Mouse (Mus musculus) cerebellum, postnatal 4 days (tissue): ENCODE results near the gene Gfy.
"Not testable (repeated sequence)": the region's sequence is repeated elsewhere in the genome, so short reads cannot be mapped to it uniquely, and the experiment has no call there.

ENCODE experiments used
- DNase-seq, 2 experiments: peaks; one replicate each; pipeline ENCODE4 v3.0.0; 2022; ENCODE audit warnings: low spot score in 2 of 2, mixed read lengths in 1 of 2

Gfy gene

GRCm38 (mm10) chr7:45168656-45169055 lies 10.7 kb downstream of the Gfy start:
- no peak for DNase-seq

- DNase-seq, result no peak
These were observed 11.5 kb downstream of the Gfy start for GRCm38 (mm10) chr7:45167761-45168445.

- DNase-seq, result no peak
These were observed 12.4 kb downstream of the Gfy start for GRCm38 (mm10) chr7:45166950-45167401.

GRCm38 (mm10) chr7:45165701-45166100 lies 13.7 kb downstream of the Gfy start:
- DNase-seq, result no peak

- DNase-seq, result no peak
These were observed 14.5 kb downstream of the Gfy start for GRCm38 (mm10) chr7:45164833-45165232.

- no peak for DNase-seq
These were observed 15.5 kb downstream of the Gfy start, which contains the start of gene Slc17a7 for GRCm38 (mm10) chr7:45163735-45164490. Slc17a7 (plus strand) TSS chr7:45163949.

GRCm38 (mm10) chr7:45162996-45163615 lies 16.3 kb downstream of the Gfy start:
- no peak for DNase-seq

GRCm38 (mm10) chr7:45162551-45162950 lies 16.8 kb downstream of the Gfy start:
- DNase-seq, result no peak

GRCm38 (mm10) chr7:45161612-45162473 lies 17.5 kb downstream of the Gfy start:
- DNase-seq, result peak; percentile 91 to 97

GRCm38 (mm10) chr7:45160866-45161265 lies 18.5 kb downstream of the Gfy start:
- DNase-seq, result no peak

- DNase-seq, result no peak
These were observed 19.0 kb downstream of the Gfy start for GRCm38 (mm10) chr7:45160316-45160800.

GRCm38 (mm10) chr7:45158991-45159390 lies 20.4 kb downstream of the Gfy start:
- DNase-seq, result no peak

- DNase-seq, result no peak
These were observed 21.9 kb downstream of the Gfy start for GRCm38 (mm10) chr7:45157459-45157858.

- no peak for DNase-seq
These were observed 23.2 kb downstream of the Gfy start for GRCm38 (mm10) chr7:45156206-45156605.

- no peak for DNase-seq
These were observed 23.8 kb downstream of the Gfy start for GRCm38 (mm10) chr7:45155590-45155989.

- DNase-seq, result peak in 1 of 2 experiments; percentile 68
These were observed 24.3 kb downstream of the Gfy start for GRCm38 (mm10) chr7:45154993-45155514.

GRCm38 (mm10) chr7:45154096-45154992 lies 25.0 kb downstream of the Gfy start, which contains the start of the genes Pih1d1 and Aldh16a1:
Pih1d1 (plus strand) TSS chr7:45154303.
Aldh16a1 (minus strand) TSS chr7:45154584.
- DNase-seq, result peak; percentile 92 to 98

GRCm38 (mm10) chr7:45153586-45153985 lies 25.8 kb downstream of the Gfy start:
- no peak for DNase-seq

GRCm38 (mm10) chr7:45153052-45153451 lies 26.3 kb downstream of the Gfy start:
- DNase-seq, result not testable (repeated sequence)

- no peak for DNase-seq
These were observed 28.1 kb downstream of the Gfy start for GRCm38 (mm10) chr7:45151303-45151702.
